Mouse (Mus musculus): ENCODE measurements at regions not wholly inside any gene's neighbourhood (a gene's known extent, or its start where the extent isn't known, plus 50 kb on each side); places are given as distances from the start of the nearest gene placed in this dataset.
A peak's percentile ranks its signal among the peaks of the same experiment; 100 is the strongest.

- Histone ChIP-seq H3K4me2 (peak overlapping the region; percentile 38), H3K4me1 (ENCODE audit: control insufficient read depth, insufficient read depth, low read length) (peaks cover 8% of the 10 kb centered on the region; the same call in 1 of the 2 replicates), H3K27ac (ENCODE audit: low read depth, low read length) (no peak overlapping the region), H3K9me3 (replicated peaks; ENCODE audit: control insufficient read depth, low read length) (no peaks in the 10 kb centered on the region), H3K4me3 (ENCODE audit: low read depth, low read length) (no peak overlapping the region), H3K36me3 (ENCODE audit: control insufficient read depth, insufficient read depth, low read length) (no peaks in the 10 kb centered on the region), H3K27me3 (ENCODE audit: control insufficient read depth, insufficient read depth, low read length) (no peaks in the 10 kb centered on the region), H3K9ac (ENCODE audit: low read depth, low read length) (no peak overlapping the region)
- 15% methylated on average over 10 of the region's 10 CpGs for WGBS (ENCODE audit: insufficient replicate concordance)
- no peak for ATAC-seq (replicated peaks; ENCODE audit: insufficient number of reproducible peaks, low FRiP score, low TSS enrichment)
These were observed 120.8 kb upstream of the Hdac4 start for GRCm38 (mm10) chr1:92316191-92316723.

GRCm38 (mm10) chr1:92313001-92313597 lies 117.6 kb upstream of the Hdac4 start:
- Histone ChIP-seq H3K4me3 (ENCODE audit: low read depth, low read length) (no peak overlapping the region), H3K36me3 (ENCODE audit: control insufficient read depth, insufficient read depth, low read length) (no peaks in the 10 kb centered on the region), H3K9ac (ENCODE audit: low read depth, low read length) (no peak overlapping the region), H3K4me2 (no peak overlapping the region), H3K27ac (ENCODE audit: low read depth, low read length) (no peak overlapping the region), H3K9me3 (replicated peaks; ENCODE audit: control insufficient read depth, low read length) (no peaks in the 10 kb centered on the region), H3K4me1 (ENCODE audit: control insufficient read depth, insufficient read depth, low read length) (peaks cover 8% of the 10 kb centered on the region; the same call in 1 of the 2 replicates), H3K27me3 (ENCODE audit: control insufficient read depth, insufficient read depth, low read length) (no peaks in the 10 kb centered on the region)
- WGBS (ENCODE audit: insufficient replicate concordance) = 82% methylated on average over 16 of the region's 16 CpGs
- ATAC-seq (replicated peaks; ENCODE audit: insufficient number of reproducible peaks, low FRiP score, low TSS enrichment) = no peak

GRCm38 (mm10) chr1:92309883-92310282 lies 114.4 kb upstream of the Hdac4 start:
- whole genome bisulfite sequencing (ENCODE audit: insufficient replicate concordance) = 70% methylated on average over 2 of the region's 2 CpGs
- H3K27me3 ChIP-seq (ENCODE audit: control insufficient read depth, insufficient read depth, low read length) = no peaks in the 10 kb centered on the region
- no peaks in the 10 kb centered on the region for H3K9me3 ChIP-seq (replicated peaks; ENCODE audit: control insufficient read depth, low read length)
- no peak overlapping the region for H3K4me2 ChIP-seq
- no peaks in the 10 kb centered on the region for H3K36me3 ChIP-seq (ENCODE audit: control insufficient read depth, insufficient read depth, low read length)
- H3K27ac ChIP-seq (ENCODE audit: low read depth, low read length) = no peak overlapping the region
- H3K4me1 ChIP-seq (ENCODE audit: control insufficient read depth, insufficient read depth, low read length) = no peaks in the 10 kb centered on the region
- H3K4me3 ChIP-seq (ENCODE audit: low read depth, low read length) = no peak overlapping the region
- ATAC-seq (replicated peaks; ENCODE audit: insufficient number of reproducible peaks, low FRiP score, low TSS enrichment) = no peak
- H3K9ac ChIP-seq (ENCODE audit: low read depth, low read length) = no peak overlapping the region

GRCm38 (mm10) chr1:92309381-92309780 lies 113.9 kb upstream of the Hdac4 start:
- Histone ChIP-seq H3K4me1 (ENCODE audit: control insufficient read depth, insufficient read depth, low read length) (no peaks in the 10 kb centered on the region), H3K36me3 (ENCODE audit: control insufficient read depth, insufficient read depth, low read length) (no peaks in the 10 kb centered on the region), H3K27me3 (ENCODE audit: control insufficient read depth, insufficient read depth, low read length) (no peaks in the 10 kb centered on the region), H3K9ac (ENCODE audit: low read depth, low read length) (no peak overlapping the region), H3K9me3 (replicated peaks; ENCODE audit: control insufficient read depth, low read length) (no peaks in the 10 kb centered on the region), H3K4me2 (no peak overlapping the region), H3K4me3 (ENCODE audit: low read depth, low read length) (no peak overlapping the region), H3K27ac (ENCODE audit: low read depth, low read length) (no peak overlapping the region)
- no peak for ATAC-seq (replicated peaks; ENCODE audit: insufficient number of reproducible peaks, low FRiP score, low TSS enrichment)
- WGBS (ENCODE audit: insufficient replicate concordance) = 78% methylated on average over 6 of the region's 6 CpGs

- no peaks in the 10 kb centered on the region for H3K9me3 ChIP-seq (replicated peaks; ENCODE audit: control insufficient read depth, low read length)
- no peak overlapping the region for H3K4me3 ChIP-seq (ENCODE audit: low read depth, low read length)
- WGBS (ENCODE audit: insufficient replicate concordance) = 81% methylated on average over 3 of the region's 3 CpGs
- no peaks in the 10 kb centered on the region for H3K36me3 ChIP-seq (ENCODE audit: control insufficient read depth, insufficient read depth, low read length)
- H3K27ac ChIP-seq (ENCODE audit: low read depth, low read length) = no peak overlapping the region
- no peaks in the 10 kb centered on the region for H3K27me3 ChIP-seq (ENCODE audit: control insufficient read depth, insufficient read depth, low read length)
- H3K9ac ChIP-seq (ENCODE audit: low read depth, low read length) = no peak overlapping the region
- no peak for ATAC-seq (replicated peaks; ENCODE audit: insufficient number of reproducible peaks, low FRiP score, low TSS enrichment)
- no peaks in the 10 kb centered on the region for H3K4me1 ChIP-seq (ENCODE audit: control insufficient read depth, insufficient read depth, low read length)
- H3K4me2 ChIP-seq = no peak overlapping the region
These were observed 113.0 kb upstream of the Hdac4 start for GRCm38 (mm10) chr1:92308537-92308936.

GRCm38 (mm10) chr1:92306042-92306441 lies 110.5 kb upstream of the Hdac4 start:
- no peak for ATAC-seq (replicated peaks; ENCODE audit: insufficient number of reproducible peaks, low FRiP score, low TSS enrichment)
- WGBS (ENCODE audit: insufficient replicate concordance) = 78% methylated on average over 4 of the region's 4 CpGs
- no peaks in the 10 kb centered on the region for H3K4me1 ChIP-seq (ENCODE audit: control insufficient read depth, insufficient read depth, low read length)

GRCm38 (mm10) chr1:92299041-92299440 lies 103.5 kb upstream of the Hdac4 start:
- no peak overlapping the region for H3K9ac ChIP-seq (ENCODE audit: low read depth, low read length)
- H3K4me1 ChIP-seq (ENCODE audit: control insufficient read depth, insufficient read depth, low read length) = no peaks in the 10 kb centered on the region
- WGBS (ENCODE audit: insufficient replicate concordance) = 70% methylated on average over 7 of the region's 7 CpGs
- 0 out of 2 replicates have a peak, but pooled peaks cover 2% of the 10 kb centered on the region for H3K27me3 ChIP-seq (ENCODE audit: control insufficient read depth, insufficient read depth, low read length)
- H3K27ac ChIP-seq (ENCODE audit: low read depth, low read length) = no peak overlapping the region
- no peak overlapping the region for H3K4me2 ChIP-seq
- no peak for ATAC-seq (replicated peaks; ENCODE audit: insufficient number of reproducible peaks, low FRiP score, low TSS enrichment)
- H3K9me3 ChIP-seq (replicated peaks; ENCODE audit: control insufficient read depth, low read length) = no peaks in the 10 kb centered on the region
- no peak overlapping the region for H3K4me3 ChIP-seq (ENCODE audit: low read depth, low read length)
- H3K36me3 ChIP-seq (ENCODE audit: control insufficient read depth, insufficient read depth, low read length) = no peaks in the 10 kb centered on the region

More at GRCm38 (mm10) chr1:92306042-92306441, 110.5 kb upstream of the Hdac4 start:
- H3K4me3 ChIP-seq (ENCODE audit: low read depth, low read length) = no peak overlapping the region
- no peak overlapping the region for H3K4me2 ChIP-seq
- H3K9me3 ChIP-seq (replicated peaks; ENCODE audit: control insufficient read depth, low read length) = no peaks in the 10 kb centered on the region
- no peak overlapping the region for H3K27ac ChIP-seq (ENCODE audit: low read depth, low read length)
- H3K27me3 ChIP-seq (ENCODE audit: control insufficient read depth, insufficient read depth, low read length) = no peaks in the 10 kb centered on the region
- H3K9ac ChIP-seq (ENCODE audit: low read depth, low read length) = no peak overlapping the region
- no peaks in the 10 kb centered on the region for H3K36me3 ChIP-seq (ENCODE audit: control insufficient read depth, insufficient read depth, low read length)

- Histone ChIP-seq H3K4me3 (ENCODE audit: low read depth, low read length) (no peak overlapping the region), H3K9me3 (replicated peaks; ENCODE audit: control insufficient read depth, low read length) (no peaks in the 10 kb centered on the region), H3K36me3 (ENCODE audit: control insufficient read depth, insufficient read depth, low read length) (no peaks in the 10 kb centered on the region), H3K9ac (ENCODE audit: low read depth, low read length) (no peak overlapping the region), H3K4me2 (no peak overlapping the region), H3K27me3 (ENCODE audit: control insufficient read depth, insufficient read depth, low read length) (0 out of 2 replicates have a peak, but pooled peaks cover 2% of the 10 kb centered on the region), H3K27ac (ENCODE audit: low read depth, low read length) (no peak overlapping the region), H3K4me1 (ENCODE audit: control insufficient read depth, insufficient read depth, low read length) (no peaks in the 10 kb centered on the region)
- no peak for ATAC-seq (replicated peaks; ENCODE audit: insufficient number of reproducible peaks, low FRiP score, low TSS enrichment)
- WGBS (ENCODE audit: insufficient replicate concordance) = 81% methylated on average over 7 of the region's 7 CpGs
These were observed 97.3 kb upstream of the Hdac4 start for GRCm38 (mm10) chr1:92292681-92293380.
